Mouse (Mus musculus) T-helper 1 cell (primary cell): ENCODE data around the gene Cpvl.

Source experiments
- in situ Hi-C: fragments of 300-600 bp; cut with MboI, MseI; formaldehyde crosslinking; loops from one replicate; pipeline ENCODE4 v1.15.1; 2025; ENCODE audit warnings: high pct_unique_total_duplicates

The Cpvl gene

DNA sequence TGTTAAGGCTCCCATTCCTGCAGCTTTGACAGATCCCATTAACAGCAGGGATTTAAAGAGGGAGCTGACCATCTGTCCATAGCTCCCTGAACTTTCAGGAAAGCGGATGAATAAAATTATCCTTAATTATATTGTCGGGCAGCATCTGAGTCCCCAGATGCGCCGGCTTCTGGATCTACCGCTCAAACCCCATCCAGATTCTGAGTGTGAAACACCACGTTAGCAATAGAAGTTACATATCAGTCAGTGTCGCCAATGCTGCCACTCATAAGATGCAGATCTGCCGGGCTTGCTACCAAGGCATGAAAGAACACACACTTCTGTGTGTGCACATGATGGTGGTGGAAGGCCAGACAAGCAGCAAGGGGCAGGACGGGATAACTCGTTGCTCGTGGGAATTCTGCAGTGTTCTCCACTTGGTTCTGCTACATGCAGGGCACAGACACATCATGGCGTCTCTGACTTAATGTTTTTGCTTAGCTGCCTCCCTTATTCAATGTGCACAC is 6.2 kb downstream of the Cpvl start:
- in situ Hi-C loops: loop anchor here (25.0 kb wide), 1 partner anchor 185 kb away; no protein-coding TSS in a partner anchor

DNA sequence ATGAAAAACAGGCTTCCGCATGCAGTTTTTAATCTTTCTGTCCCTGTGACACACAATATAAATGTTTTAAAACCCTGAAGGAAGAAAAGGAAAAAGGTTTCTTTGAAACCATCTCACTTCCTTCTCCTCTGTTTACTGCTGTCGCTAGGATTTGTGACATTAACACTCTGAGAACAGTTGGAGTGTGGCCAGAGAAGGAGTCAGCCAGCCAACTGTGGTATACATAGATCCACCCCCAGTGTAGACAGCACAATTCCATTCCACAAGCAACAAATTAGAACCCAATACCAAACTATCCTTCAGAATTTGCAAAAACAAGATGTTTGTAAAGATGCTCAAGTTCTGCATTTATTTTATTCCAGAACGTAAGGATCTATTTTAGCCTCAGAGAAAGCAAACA is 6.7 kb downstream of the Cpvl start:
- in situ Hi-C loops: loop anchor here (25.0 kb wide), 1 partner anchor 184 kb away; no protein-coding TSS in a partner anchor

DNA sequence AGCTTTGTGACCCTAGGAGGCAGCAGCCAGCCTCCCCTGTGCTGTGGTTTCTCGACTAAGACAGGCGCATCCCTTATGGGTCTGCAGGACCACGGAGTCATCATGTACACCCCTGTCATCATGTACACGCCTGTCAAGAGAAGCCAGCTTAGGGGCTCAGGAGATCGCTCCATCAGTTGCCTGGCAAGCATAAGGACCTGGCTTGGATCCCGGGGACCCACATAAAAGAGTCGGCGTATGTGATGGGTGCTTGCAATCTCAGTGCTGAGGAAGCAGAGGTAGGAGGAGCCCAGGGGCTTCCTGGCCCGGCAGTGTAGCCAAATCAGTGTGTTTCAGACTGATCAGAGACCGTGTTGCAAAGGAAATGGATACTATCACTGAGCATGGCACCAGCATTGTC is 9.4 kb downstream of the Cpvl start:
- in situ Hi-C loops: loop anchor here (25.0 kb wide), 1 partner anchor 182 kb away; no protein-coding TSS in a partner anchor

DNA sequence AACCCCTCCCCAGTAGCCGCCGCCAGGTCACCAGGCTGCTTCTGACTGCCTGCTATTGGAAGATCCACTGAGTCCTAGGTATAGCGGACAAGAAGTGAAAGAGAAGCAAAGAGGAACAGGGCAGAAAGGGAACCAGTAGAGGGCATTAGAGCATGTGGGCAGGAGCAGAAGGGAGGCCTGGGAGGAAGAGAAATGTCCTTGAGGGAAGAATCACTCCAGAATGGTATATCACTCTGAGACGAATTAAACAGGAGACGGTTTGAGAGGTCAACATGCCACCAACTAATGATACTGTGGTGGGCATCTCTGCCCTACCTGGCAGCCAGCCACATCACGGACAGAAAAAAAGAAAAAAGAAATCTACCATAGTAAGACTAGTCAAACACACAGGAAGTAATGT is 9.9 kb downstream of the Cpvl start:
- in situ Hi-C loops: loop anchor here (25.0 kb wide), 1 partner anchor 181 kb away; no protein-coding TSS in a partner anchor

DNA sequence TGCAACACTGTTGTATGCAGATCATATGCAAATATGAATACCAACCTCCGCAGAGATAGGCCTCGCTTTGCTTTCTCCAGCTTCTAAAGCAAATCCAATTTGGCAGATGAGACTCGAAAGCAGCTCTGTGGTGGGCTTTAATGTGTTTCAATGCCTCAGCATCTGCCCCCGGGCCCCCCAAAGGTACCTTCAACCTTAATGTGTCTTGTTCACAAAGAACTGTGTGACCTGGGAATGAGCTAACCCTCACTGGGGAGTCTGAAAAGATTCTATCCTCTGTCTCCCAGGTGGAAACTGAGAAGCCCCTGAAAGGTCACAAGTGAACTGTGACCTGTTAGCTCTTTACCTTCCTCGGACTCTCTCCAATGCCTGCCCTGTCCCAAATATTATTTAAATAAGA is 11.9 kb downstream of the Cpvl start:
- in situ Hi-C loops: loop anchor here (25.0 kb wide), 1 partner anchor 179 kb away; no protein-coding TSS in a partner anchor

DNA sequence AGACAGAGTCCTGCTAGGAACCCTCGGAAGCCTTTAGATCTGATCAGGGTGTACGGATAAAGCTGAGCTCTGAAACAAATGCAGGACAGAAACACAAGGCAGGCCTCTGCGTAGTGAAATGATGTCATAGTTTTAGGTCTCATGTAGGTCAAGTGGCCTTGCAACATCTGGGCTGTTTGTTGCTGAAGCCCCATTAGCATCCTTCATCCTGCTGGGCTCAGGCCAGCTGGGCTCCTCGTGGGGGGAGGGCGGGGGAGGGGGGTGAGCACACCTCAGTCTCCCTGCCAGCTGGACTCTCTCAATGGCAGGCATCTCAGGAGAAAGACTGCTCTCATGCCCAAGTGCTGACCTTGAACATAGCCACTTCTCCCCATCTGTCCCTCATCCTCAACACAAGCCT is 12.6 kb downstream of the Cpvl start:
- in situ Hi-C loops: loop anchor here (25.0 kb wide), 1 partner anchor 179 kb away; no protein-coding TSS in a partner anchor

DNA sequence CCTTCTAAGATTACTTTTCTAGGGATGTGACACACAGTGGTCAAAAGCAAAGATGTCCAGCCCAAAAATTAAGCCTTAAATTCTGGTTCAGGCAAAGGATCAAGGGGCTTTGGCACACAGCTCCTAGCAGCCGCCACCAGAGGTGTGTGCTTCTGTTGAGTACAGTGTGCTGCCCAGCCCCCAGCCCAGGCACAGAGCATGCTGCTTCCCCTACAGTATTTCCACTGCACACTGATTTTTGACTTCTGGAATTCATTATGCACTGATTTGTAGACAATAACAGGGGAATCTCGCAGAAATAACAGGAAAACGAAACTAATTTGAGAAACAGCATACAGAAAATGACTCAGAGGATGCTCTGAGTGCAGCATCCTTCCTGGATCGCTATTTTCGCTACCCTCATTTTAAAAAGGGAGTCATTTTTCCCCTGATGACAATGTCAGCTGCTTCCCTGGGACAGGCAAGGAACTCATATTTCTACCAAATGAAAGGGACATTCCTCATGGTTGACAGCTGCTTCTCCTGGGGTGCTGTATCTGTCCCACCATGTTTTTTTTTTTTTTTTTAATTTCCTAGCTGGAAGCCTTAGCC is 14.5 kb downstream of the Cpvl start:
- in situ Hi-C loops: loop anchor here (25.0 kb wide), 1 partner anchor 177 kb away; no protein-coding TSS in a partner anchor

DNA sequence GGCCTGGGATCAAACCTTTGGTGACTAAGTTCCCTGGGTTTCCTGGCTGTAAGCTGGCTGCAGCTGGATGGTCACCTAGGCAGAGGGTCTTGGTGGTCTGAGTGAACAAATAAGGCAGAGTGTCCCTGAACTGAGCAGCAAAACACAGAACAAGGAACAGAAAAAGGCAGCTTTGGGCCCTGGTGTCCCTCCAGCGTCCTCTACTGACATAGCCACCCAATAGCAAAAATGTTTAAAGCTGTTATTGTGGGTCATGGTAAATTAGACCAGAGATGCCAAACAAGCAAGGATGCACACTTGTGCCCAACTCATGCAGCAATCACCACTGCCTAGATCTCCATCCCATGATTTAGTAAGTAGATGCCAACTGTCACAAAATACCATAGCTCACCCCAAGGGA is 16.5 kb downstream of the Cpvl start:
- in situ Hi-C loops: loop anchor here (25.0 kb wide), 1 partner anchor 175 kb away; no protein-coding TSS in a partner anchor

DNA sequence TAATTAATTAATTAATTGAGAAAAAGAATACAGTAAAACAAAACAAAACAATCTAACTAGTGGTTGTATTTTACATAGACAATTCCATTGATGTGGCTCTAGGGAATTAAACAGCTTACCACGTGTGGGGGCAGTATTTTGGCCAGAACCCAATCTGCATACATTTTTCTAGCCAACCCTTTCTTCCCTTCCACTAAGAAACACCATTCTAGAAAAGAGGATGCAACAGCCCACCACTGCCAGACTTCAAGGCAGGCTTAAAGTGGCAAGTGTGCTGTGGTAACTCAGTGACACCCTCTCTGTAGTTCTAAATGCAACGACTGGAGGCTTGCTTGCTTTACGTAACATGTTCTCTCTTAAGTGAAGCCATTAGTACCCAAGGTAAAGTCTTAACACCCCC is 18.6 kb downstream of the Cpvl start:
- in situ Hi-C loops: loop anchor here (25.0 kb wide), 1 partner anchor 173 kb away; no protein-coding TSS in a partner anchor

DNA sequence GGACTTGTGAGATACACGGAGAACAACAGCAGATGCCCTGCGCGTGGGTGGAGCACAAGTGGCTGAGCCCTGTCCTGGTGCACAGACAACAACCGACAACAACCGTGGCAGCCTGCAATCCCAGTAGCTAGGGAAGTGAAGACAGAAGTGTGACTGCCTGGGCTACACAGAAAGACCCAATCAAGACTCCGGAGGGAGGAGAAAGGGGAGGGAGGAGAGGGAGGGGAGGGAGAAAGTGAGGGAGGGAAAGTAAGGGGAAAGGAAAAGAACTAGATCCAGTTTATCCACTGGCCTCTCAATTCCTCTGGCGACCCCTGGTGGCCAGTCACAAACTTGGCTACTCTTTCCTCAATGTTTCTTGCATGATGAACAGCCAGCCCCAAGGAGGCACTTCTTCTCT is 20.1 kb downstream of the Cpvl start:
- in situ Hi-C loops: loop anchor here (25.0 kb wide), 1 partner anchor 171 kb away; no protein-coding TSS in a partner anchor

DNA sequence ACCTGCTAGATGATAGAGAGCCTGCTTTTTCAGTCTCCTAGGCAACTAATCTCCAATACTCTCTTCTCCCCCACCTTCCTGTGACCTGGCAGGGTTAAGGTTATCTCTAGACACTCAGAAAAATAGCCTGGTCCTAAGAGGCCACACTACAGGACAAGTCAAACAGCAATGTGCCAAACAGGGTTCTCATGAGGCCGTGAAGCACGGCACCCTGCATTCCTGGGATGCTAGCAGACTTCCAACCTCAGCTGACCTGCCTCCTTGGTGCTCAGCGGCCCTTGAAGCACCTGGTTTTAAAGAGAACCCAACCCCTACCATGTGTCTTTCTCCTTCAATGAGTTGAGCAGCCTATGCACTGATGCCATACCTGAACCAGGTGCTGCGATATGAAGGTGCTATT is 22.0 kb downstream of the Cpvl start:
- in situ Hi-C loops: loop anchor here (25.0 kb wide), 1 partner anchor 169 kb away; no protein-coding TSS in a partner anchor

DNA sequence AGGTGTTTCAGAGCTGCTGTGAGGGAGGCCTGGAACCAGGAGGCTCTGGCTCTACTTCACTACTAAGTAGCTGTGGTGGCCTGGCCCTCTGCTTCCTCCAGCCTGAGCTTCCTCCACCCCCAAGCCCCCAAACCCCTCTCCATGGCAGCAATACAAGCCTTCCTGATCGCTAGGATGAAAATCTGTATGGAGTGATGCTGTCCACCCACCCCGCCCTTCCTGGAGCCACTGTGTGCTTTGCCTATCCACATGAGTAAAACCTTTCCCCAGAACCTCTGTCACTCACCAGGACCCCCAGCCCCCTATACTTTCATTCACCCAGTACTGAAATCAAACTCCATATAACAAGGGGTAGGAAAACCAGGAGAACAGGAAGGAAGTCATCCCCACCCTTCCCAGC is 22.6 kb downstream of the Cpvl start:
- in situ Hi-C loops: loop anchor here (25.0 kb wide), 1 partner anchor 169 kb away; no protein-coding TSS in a partner anchor

DNA sequence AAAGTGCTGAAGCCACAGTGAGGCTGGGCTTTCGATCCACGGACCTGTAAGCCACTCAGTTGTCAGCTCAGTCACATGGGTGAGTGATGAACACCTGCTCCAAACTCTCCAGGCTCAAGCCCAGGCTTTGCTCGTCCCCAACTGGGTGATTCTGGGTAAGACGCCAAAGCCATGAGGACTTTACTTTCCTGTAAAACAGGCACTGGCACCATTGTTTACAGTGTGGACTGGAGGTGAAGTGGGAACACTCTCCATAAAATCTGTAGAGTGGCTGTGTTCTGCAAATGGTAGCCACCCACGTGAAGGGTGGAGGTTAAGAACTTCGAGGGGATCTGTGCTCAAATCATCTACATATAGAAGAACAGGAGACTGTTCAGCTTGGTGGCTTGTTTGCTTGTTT is 23.2 kb downstream of the Cpvl start:
- in situ Hi-C loops: loop anchor here (25.0 kb wide), 1 partner anchor 168 kb away; no protein-coding TSS in a partner anchor

DNA sequence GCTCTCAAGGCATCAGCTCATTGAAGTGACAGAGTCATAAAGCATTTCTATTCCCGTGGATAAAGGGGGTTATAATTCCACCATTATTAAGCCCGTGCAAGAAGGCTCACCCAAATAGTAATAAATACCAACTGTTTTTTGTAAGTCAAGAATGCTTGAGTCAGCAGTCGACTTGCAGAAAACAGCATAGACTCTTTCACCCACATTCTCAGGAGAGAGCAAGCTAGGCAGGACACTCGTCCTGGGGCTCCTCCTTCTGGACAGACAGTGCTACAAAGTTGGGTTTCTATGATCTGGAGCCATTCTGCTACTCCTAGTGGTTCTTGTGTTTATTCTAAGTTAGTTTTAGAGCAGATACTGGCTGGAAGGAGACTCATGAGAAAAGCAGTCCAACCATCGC is 24.4 kb downstream of the Cpvl start:
- in situ Hi-C loops: loop anchor here (25.0 kb wide), 1 partner anchor 167 kb away; no protein-coding TSS in a partner anchor

DNA sequence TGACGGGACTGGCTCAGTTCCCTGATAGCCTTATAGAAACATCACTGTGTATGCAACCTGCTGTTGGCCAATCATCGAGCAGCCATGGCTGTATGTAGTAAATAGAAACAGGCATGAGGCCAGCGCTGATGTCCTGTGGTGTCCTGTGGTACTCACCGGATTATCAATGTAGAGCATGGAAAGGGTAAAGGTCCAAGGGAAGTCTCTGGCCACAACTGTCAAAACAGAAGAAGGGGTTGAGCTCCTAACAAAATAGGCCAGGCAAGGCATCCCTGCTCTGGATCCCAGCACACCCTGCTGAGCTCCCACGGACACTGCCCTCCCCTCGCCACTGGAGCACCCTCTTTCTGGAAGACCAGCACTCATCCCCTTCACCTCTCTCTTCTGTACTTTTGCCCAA is 25.1 kb downstream of the Cpvl start:
- in situ Hi-C loops: loop anchor here (25.0 kb wide), 1 partner anchor 166 kb away; no protein-coding TSS in a partner anchor

DNA sequence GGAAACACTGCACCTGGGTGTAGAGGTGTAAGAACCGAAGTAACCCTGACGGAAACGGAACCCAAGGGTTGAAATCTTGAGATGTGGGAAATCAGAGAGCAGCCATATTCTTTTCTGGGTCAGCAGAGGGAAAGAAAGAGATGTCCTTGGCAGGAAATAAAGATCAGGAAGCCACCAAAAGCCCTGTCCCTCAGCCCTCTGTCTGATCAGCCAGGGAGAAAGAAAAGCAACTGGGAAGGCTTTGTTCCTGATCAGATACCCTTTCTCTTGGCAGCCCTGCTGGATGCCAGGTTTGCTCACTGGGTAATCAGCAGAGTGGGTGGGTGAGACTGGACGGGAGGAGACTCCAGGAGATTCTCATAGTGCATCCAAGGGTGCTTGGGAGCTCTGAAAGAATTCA is 27.1 kb downstream of the Cpvl start:
- in situ Hi-C loops: loop anchor here (25.0 kb wide), 1 partner anchor 164 kb away; no protein-coding TSS in a partner anchor

DNA sequence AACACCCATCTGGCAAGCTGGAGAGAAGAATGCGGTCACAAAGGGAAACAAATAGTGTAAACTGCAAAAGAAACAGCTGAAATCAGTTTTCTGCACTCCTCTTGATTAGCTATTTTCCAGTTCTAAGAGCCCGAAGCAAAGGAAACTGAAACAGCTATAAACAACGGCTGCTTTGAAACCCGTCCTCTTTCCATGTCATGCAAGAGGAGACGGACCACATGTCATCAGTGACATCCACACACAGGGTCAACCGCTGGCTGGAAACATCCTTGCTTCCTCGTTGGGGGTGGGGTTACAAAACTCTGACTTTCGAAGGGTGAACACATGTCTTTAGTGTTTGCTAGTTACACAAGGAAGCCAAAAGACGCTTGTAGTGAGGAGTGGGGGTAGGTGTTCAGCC is 27.6 kb downstream of the Cpvl start:
- in situ Hi-C loops: loop anchor here (25.0 kb wide), 1 partner anchor 164 kb away; no protein-coding TSS in a partner anchor

DNA sequence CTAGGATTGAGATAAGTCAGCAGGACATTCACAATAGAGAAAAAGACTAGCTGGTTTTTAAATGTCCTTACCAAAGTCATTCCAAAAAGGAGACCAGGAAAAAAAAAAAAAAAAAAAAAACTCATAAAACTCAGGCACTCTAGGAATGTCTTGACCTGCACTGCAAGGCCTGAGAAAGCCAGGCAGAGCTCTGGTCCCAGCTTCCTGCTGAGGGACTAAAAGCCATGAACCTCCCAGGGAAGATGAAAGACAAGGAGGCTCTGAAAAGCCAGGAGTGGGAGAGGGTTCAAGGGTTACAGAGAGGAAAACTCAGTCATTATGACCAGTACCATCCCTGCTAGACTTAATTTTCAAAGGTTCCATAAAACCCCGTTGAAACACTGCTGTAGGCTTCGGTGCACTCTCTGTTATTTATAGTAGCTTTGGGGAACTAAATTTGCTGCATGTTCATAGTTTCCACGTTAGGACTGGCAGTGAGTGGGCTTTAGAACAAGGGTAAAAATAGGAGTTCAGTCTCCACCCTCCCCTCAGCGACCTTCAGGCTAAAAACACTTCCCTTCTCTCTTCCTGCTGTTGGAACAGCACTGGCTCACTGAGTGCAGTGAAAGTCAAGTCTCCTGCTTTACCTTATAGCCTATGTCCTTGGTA is 30.0 kb downstream of the Cpvl start:
- in situ Hi-C loops: no loop called here

DNA sequence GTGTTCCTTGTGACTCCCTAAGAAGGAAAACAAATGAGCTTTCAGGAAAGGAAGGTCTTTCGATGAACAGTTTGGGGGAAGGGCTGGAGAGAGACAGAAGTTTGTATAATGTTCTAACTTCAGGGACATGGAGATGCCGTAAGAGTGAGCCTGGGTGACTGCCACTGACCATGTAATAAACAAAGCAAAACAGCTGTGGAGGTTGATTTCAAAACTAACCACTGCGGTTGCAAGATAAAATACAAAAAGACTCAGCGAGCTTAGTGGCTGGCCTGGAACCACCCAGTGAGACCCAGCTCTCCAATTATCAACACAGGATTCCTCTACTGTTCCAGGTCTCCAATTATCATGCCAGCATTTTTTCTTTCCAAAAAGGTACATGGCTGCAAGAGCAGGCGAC is 33.6 kb downstream of the Cpvl start:
- in situ Hi-C loops: no loop called here

DNA sequence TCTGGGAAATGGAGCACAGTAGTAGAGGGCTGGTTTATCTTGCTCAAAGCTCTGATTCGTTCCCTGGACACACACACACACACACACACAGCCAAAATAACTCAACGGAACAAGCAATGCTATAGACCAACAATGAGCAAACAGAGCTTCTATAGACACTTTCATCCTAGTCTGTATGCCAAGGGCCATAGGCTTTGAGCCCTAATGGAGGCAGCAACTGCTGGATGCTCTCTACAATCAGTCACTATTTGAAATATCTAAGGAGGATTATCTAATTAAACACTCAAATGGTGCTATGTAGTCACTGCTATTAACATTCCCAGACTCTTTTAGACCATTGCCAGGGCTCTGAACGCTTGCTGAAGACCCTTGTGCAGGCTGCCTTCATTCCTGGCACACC is 34.1 kb downstream of the Cpvl start:
- in situ Hi-C loops: no loop called here

DNA sequence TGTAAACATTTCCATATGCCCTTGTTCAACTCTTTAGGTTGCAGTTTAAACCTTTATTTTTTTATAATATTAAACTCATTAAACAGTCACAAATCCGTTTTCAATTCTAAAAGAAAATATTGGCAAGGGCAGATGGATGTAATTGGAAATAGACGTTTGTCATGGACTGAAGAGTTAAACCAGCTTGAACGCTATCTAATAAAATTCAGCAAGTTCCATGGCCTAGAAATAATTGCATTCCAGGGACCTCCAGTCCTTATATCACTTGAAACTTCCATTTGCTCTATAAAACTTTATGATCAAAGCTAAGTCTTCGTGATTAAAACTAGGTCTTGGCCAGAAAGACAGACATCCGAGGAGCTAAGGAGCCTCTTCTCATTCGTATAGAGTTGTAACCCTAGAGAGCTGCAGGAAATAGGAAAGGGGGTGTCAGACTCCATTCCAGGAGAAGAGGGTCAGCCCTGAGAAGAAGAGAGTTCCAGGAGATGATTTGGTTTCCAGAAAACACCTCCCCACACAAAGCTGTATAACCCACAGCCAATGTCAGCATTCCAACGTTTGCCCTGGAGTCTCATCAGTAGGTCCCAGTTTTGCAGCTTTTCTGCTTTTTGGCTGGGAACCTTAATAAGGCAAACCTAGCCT is 36.2 kb downstream of the Cpvl start:
- in situ Hi-C loops: no loop called here

DNA sequence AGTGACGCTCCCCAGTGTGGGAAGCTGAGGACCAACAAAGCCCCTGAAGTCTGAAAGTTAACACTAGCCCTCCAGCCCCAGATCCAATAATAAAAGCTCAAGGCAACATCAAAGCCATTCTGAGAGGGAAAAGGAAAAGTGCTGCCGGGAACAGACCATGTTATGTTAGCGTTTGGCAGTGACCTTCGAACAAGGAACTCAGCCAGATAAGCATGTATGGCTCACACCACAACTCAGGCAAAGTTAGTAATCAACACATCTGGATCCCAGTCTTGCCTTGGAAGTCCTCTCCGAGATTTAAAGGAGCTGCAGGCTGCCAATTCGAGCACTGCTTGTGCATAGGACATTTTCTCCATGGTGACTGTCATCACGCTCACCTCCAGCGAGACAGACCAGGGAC is 38.7 kb downstream of the Cpvl start:
- in situ Hi-C loops: no loop called here
